Mouse (Mus musculus) T-helper 1 cell (primary cell): ENCODE results near the gene Pds5a.
"Not testable (repeated sequence)": the region's sequence is repeated elsewhere in the genome, so short reads cannot be mapped to it uniquely, and the experiment has no call there.

Source experiments
- in situ Hi-C: fragments of 300-600 bp; cut with MboI, MseI; formaldehyde crosslinking; loops from one replicate; pipeline ENCODE4 v1.15.1; 2025; ENCODE audit warnings: high pct_unique_total_duplicates

Gene Pds5a

GRCm38 (mm10) chr5:65697836-65698758 lies at the start of gene Pds5a:
Gene Pds5a, minus strand, starts transcription at chr5:65698273.
- in situ Hi-C loops: no loop called here

DNA sequence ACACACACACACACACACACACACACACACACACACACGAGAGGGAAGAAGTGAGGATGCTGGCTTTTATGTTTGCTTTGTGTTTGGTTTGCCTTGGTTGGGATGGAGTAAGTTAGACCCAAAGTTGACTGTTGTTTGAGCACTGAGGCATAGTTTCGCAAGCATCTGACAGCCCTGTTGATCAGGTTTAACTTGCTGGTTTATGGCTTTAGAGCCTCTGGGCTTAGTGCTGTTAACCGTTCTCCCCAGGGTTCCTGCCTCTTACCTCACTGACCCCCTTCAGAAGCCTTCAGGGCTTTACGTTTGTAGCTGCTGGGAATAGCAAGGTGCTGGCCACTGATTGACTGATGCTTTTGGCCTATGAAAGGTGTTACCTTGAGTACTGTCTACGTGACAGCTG lies 48.8 kb upstream of the Pds5a start:
- in situ Hi-C loops: no loop called here

DNA sequence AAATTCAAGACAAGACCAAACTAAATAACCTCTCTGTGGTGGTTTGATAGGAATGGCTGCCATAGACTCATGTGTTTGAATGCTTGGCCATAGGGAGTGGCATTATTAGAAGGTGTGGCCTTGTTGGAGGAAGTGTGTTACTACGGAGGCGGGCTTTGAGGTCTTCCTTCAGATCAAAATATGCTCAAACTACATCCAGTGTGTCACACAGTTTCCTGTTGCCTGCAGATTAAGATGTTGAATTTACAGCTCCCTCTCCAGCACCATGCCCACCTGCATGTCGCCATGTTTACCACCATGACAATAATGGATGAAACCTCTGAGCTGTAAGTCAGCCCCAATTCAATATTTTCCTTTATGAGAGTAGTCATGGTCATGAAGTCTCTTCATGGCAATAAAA lies 41.3 kb upstream of the Pds5a start:
- in situ Hi-C loops: no loop called here

DNA sequence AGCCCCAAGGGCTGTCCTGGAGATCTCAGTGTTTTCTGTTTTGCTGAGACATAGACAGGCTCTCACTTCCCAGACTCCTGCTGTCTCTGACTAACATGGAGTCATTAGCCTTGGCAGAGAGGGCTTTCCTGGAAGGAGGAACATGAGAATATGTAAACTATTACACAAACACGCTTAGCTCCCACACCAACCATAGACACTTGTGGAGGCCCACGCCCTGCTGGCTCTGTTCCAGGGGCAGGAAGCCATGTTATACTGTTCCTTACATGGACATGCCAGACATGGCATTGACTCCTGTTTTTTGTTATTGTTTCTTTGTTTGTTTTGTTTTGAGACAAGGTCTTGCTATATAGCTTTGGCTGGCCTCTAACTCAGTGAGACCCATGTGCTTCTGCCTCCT lies 37.5 kb upstream of the Pds5a start:
- in situ Hi-C loops: no loop called here

DNA sequence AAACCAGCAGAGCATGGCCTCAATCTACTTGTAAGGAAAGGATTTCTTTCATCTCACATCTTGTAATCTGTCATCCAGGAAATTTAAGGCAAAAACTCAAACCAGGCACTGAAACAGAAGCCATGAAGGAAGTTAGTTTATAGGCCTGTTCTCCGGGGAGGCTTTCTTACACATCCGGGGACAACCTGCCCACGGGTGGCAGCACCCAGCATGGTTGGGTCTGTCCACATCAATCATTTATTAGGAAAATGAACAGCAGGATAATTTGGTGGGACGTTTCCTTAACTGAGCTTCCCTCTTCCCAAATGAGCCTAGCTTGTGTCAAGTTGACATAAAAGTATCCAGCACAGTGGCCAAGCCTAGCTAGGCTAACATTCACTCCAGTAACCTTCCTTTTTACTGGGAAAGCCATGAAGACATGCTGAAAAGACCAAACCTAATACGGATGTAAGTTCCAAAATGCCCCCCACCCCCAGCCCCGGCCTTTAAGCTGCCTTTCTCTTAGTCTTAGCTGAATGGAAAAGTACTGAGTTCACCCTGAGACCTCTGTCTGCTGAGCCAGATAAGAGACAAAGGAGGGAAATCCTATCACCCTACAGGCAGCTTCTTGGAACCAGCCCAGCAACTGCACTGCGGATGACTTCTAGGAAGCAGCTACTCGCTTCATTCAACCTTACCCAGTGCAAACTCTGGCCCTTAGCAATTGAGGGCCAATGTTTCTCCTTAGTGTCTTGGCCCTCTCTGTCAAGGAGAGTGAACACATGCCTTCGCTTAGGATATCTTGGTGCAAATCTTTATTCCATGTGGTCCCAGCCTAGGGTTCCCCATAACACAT lies 33.3 kb upstream of the Pds5a start:
- in situ Hi-C loops: no loop called here

- in situ Hi-C loops: no loop called here
Observed at GRCm38 (mm10) chr5:65724311-65725054, 26.4 kb upstream of the Pds5a start.

DNA sequence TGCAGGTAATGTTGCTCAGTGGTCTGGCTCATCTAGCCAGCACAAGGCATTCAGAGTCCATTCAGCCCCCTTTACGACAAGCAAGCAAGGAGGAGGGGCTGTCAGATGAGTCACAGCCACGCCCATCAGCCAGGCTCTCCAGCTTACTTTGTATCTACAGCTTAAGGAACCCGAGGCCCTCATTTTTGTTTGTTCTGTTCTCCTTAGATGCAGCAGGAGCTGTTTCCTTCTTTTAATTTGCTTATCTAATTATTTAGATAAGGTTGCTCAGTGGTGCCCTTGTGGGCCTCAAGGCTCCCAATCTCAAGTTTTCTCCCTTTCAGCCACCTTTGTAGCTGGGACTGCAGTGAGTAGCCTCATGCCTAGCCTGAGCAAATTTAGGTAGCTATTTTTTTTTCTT lies 20.3 kb upstream of the Pds5a start:
- in situ Hi-C loops: no loop called here

- in situ Hi-C loops: not testable (repeated sequence)
Observed at GRCm38 (mm10) chr5:65717903-65718211, 19.8 kb upstream of the Pds5a start.

- in situ Hi-C loops: no loop called here
Observed at GRCm38 (mm10) chr5:65717063-65717902, 19.2 kb upstream of the Pds5a start.

DNA sequence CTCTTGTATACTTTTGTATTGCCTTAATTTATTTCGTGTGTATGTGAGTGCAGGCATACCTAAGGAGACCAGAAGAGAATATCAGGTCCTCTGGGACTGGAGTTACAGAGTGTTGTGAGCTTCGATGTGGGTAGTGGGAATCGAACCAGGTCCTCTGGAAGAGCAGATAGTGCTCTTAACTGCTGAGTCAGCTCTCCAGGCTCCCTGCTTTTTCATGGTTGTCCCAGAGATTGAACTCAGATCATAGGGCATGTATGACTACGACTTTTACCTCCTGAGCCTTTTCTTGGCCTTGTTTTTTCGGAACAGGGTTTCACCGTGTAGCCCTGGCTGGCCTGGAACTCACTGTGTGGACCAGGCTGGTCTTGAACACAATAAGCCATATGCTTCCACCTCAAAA lies 17.0 kb upstream of the Pds5a start:
- in situ Hi-C loops: no loop called here

- in situ Hi-C loops: no loop called here
Observed at GRCm38 (mm10) chr5:65711463-65711862, 13.4 kb upstream of the Pds5a start.

DNA sequence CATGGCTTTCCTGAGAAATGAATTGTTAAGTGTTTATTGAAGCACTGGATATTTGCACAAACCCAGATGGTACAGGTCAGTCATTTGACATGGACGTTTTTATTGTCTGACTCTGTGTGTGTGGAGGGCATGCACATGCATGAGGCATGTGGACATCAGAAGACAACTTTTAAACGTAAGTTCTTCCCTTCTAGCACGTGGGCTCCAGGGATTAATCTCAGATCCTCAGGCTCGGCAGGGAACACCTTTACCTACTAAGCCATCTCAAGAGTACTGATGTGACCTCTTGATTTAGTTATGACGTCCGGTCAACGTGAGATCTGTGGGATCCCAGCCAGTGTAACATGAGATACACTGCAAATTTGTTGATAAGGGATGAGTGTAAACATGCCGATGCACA lies 12.2 kb upstream of the Pds5a start:
- in situ Hi-C loops: no loop called here

- in situ Hi-C loops: no loop called here
Observed at GRCm38 (mm10) chr5:65706979-65707378, 8.9 kb upstream of the Pds5a start.

GRCm38 (mm10) chr5:65706171-65706570 lies 8.1 kb upstream of the Pds5a start:
- in situ Hi-C loops: no loop called here

DNA sequence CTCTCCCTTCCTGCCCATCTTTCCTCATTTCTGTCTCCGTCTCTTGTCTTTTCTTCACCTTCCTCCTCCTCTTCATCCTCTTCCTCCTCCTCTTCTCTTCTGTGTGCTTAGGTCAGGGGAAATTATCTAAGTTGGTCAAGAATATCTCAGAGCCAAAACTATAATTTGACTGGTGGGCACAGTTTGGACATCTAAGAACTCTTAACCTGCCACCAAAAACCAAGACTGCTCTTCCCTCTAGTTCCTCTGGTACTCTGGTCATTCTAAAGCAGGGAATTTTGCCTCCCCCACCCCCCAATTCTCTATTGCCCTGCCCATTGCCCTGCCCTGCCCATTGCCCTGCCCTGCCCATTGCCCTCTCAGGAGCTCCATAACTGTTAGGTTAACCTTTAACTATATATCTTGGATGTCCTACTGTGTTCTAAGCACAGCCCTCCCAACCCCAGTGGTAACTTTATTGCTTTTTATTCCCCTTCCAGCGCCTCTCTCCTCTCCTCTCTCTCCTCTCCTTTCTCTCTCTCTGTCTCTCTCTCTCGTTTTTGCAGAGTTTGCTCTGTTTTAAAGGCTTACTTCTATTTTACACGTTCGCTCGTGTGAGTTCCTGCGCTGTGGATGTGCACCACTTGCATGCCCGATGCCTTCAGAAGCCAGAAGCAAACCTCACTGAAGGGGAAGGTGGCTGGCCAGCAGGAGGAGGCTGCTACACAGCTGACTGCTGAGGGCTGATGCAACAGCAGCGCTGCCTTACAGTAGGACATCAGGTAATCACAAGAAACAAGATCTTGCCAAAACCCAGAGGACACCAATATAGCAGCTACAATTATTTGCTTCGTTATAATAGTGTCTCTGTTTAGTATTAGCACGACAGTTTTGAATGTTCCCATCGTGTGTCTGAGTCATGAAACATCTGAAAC lies 6.9 kb upstream of the Pds5a start:
- in situ Hi-C loops: no loop called here

DNA sequence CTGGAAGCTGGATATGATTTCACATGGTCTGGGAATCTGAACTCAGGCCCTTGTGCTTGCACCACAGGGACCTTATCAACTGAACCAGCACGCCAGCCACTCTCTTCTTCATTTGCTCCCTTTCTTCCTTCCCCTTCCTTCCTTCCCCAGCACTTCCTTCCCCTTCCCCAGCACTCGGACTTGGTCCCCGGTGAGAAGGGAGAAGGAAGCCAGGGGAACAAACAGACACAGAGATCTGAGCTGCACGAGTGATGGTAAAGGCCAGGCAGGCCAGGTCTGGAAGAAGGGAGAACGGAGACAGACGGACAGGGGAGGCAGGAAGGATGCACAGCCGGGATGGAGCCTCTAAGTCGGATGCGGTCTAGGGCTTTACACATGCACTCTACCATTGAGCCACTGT lies 5.2 kb upstream of the Pds5a start:
- in situ Hi-C loops: no loop called here

GRCm38 (mm10) chr5:65700102-65700501 lies 2.0 kb upstream of the Pds5a start:
- in situ Hi-C loops: no loop called here

GRCm38 (mm10) chr5:65699146-65699545 lies 1.1 kb upstream of the Pds5a start:
- in situ Hi-C loops: no loop called here

DNA sequence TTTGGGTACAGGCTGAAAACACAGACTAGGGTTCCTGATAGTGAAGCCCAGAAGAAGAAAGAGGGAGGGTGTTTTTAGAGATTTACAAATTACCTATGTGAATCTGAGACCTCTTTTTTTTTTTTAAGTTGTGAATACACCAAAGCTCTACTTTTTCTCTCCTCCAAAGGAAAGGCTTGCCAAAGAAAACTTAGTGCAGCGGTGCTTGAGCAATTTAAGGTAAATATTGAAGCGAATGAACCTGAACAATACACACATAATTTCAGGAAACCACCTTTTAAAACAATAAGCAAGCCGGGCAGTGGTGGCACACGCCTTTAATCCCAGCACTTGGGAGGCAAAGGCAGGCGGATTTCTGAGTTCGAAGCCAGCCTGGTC lies 675 bp upstream of the Pds5a start:
- in situ Hi-C loops: no loop called here

DNA sequence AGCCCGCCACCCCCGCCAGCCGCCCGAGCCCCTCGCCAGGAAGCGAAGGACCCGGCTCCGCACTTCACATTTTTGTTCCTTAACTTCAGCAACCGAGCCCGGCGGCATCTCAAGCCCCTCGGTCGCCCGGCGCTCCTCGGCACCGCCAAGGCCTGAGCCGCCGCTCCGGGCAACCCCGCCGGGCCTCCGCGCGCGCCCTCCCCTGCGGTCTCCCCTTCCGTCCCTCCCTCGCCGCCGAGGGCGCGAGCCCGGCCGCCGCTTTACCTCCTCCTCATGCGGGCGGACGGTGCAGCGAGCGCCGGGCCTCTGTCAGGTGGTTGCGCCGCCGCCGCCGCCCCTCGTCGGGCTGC lies 612 bp downstream of the Pds5a start:
- in situ Hi-C loops: no loop called here
